Mouse (Mus musculus) urinary bladder, adult 2 months (tissue): ENCODE results near the gene Twnk. TPM values are rescaled to one million over a fixed set of nuclear protein-coding genes. Genes with fewer than 3 reads are reported as not detected.

ENCODE experiments used
- DNase-seq: peaks from one replicate; pipeline ENCODE4 v3.0.0; 2022; ENCODE audit warnings: low spot score
- polyA plus RNA-seq: library from polyadenylated mRNA; depleted of rRNA; stranded (reverse); fragments of >200 nt; gene quantifications from 2 replicates; pipeline ENCODE4 v1.2.3, GENCODE M21; 2012; rRNA removed

Gene Twnk
- polyA plus RNA-seq, result 11.1 and 13.9 TPM in 2 replicates

DNA sequence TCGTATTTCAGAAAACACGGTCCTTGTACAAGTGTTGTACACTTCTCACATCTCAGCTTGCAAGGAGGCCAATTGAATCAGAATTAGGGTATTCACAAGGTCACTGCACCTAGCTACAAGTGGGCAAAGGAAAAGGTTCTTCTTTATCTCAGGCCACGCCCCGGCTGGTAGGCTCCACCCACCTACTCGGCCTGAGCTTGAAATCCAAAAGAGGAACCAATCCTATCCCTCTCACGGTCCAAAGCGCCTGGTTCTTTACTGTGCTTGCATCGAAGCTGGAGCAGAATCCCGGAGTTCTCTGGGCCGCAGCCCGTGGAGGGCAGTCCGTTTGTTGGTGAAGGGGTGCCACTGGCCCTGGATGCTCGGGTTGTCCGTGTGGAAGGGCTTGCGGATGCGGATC is at the start of gene Twnk:
TSS of gene Twnk (plus strand) at position 220 of the 400 bp plus-strand sequence.
- DNase-seq, result no peak

DNA sequence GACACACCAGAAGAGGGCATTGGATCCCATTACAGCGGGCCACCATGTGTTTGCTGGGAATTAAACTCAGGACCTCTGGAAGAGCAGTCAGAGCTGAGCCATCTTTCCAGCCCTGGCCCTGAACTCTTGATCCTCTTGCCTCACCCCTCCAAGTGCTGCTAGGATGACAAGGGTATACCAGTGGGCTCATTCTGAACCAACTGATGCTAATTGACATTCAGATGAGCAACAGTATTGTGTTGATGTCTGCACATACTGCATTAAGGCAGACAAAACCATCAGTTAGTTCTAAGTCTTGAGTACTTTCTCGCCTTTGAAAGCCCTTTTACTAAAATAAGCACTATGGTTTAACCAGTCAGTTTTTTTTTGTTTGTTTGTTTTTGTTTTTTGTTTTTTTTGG is 45.8 kb upstream of the Twnk start:
- no peak for DNase-seq

DNA sequence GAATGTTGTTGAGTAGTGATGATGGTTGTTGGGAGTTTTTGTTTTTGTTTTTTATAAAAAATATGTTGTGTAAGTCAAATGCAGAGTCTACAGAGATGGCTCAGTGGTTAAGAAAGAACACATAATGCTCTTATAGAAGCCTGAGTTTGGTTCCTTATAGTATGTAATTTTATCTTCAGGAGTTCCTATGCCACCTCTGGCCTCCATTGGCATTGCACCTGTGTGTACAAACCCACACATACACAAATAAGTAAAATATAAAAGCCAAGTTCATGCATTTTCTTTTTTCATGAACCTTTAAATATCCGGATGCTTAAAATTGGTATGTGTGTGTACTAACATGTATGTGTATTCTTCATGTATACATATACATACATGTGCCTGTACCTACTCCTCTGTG is 39.5 kb upstream of the Twnk start:
- no peak for DNase-seq

DNA sequence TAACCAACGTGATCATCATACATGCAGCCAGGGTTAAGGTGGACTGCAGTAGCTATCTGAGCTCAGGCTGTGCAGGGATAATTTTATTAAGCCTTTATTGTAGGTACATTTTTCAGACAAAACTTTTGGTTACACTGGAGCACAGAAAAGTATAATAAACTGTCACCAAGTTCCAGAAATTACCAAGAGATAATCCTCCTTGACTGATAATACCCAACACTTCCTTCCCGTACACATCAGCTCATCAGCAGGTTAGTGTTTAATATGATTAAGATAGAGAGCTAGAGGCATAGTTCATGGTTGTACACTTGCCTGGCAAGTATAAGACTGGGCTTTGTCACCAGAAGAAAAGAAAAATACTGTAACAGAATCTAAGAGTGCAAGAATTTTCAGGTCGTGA is 37.1 kb upstream of the Twnk start:
- no peak for DNase-seq

DNA sequence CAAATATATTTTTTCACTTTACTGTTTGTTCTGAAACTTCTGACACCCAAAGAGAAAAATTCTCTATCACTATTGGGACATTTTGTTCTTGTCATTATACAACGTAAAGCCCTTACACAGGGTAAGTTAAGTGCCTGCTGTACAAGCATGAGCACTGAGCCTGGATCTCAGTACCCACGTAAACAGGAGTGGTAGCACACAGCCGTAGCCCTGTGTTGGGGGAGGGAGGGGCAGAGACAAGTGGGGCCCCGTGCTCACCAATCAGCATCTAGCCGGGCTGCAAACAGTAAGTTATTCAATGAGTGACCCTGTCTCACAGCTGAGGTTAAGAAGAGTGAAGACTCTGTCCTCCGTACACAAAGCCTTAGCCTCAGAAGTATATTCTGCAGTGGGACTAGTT is 28.8 kb upstream of the Twnk start:
- DNase-seq, result no peak

DNA sequence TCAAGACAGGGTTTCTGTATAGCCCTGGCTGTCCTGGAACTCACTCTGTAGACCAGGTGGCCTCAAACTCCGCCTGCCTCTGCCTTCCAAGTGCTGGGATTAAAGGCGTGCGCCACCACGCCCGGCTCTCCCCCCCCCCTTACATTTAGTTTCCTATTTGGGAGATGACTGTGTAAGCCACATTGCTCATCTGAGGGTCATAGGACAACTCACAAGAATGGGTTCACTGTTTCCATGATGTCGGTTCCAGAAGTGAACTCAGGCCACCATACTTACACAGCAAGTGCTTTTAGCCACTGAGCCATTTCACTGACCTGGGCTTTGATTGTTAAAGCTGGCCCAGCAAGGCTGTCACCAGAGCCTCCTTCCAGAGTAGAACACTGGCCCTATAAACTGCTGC is 28.3 kb upstream of the Twnk start:
- DNase-seq, result no peak

DNA sequence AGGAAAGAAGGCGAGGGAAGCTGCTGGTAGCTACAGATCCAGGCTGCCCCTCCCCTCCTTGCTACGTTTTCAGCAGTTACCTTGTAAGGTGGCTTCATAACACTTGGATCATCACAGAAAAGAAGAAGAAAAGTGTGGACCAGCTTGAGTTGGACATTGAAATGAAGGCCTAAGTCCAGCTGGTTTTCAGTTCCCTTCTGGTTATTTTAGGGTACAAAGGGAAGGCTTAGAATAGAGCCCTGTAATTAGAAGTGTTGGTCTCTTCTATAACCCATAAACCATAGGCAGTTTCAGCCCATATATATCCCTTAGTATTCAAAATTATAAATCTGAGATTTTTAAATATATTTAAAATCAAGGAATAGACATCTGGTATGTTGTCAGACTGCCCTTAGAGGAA is 24.7 kb upstream of the Twnk start:
- DNase-seq, result no peak

DNA sequence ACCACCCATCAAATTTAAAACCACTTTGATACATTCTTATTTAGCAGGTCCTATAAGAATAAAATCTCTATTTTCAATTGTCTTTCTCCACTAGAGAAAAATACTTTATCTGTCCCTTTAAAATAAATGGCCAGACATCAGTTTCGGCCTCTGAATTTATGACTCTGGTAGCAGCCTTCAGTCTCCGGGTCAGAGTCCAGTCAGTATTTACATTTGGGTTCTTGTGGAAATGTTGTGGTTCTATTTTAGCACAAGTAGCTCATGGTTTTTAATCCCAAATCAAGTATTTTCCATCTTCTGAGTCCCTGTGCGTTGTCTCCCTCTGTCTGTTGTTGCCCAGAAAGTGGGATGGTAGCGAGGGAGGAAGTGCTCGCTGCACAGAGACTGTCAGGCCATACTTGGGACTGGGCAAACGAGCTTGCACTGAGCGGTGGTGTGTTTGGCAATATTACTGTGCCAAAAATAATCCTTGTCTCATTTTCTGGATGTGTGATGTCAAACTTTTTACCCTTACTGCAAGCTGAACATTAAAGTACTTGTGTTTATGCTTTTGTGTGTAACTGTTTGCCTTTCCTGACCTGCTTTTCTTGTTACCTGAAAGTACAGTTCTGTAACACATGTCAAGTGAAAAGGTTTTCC is 22.9 kb upstream of the Twnk start:
- no peak for DNase-seq

DNA sequence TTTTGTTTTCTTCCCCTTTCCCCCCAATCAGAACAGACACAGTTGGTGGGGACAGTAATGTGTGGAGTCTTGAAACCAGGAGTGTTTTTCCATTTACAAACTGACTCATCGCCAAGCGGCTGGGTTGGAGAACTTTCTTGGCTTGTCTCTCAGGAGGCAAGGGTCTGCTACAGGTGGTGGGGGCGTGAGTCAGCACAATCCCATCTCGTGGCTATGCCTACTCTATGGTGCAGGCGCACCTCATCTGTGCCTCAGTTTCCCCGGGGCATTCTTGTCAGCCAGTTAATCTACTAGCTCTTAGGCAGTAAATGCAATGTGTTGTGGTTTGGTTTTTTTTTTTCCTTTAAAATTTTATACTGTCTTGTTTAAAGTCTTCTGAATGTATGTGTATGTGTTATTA is 22.1 kb upstream of the Twnk start:
- DNase-seq, result no peak

DNA sequence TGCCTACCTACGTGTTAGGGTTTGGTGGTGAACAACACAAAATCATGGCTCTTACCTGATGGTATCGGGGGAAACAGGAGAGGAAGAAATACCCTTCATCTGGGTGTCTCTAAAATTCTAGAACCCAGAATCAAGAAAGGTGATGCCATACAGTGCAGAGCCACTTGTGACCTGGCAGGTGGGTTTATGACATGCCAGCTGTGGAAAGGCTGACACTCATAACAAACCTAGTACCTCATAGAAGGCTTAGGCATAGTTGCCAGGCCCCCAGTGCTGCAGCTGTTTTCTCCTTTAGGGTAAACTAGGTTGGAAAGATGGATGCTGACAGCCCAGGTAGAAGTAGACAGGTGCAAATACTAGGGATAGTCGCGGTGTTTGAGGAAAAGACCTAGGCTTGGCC is 21.0 kb upstream of the Twnk start:
- no peak for DNase-seq

DNA sequence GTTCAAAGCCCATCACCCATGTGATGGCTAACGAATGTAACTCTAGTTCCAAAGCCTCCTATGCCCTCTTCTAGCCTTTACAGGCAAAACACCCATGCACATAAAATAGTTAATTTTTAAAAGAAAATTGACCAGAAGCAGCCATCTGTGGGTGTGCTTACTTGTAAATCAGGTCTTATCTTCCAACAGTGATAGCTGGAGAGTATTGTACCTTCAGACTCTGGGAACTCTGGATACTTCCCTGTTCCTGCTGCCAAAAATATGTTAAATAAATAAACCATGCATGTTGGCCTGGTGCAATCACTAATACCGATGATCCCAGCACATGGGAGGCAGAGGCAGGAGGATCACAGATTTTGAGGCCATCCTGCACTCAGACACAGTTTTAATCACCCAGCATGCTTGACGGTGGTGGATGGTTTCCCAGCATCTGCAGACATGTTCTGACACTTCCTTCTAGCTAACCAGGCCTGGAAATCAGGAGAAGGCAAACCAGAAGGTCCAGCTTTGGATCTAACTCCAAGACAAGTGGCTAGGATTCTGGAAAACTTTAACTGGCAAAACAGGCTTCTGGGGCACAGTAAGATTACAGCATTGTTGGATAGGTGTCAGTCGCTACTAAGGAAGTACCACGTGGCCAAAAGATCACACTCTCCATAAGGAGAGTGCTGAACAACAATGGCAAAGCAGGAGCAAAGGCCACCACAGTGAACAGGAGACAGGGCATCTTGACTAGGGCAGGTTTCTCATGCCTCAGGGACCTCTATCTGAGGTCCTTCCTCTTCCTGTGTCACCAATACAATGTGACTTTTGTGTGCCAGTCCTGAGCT is 20.1 kb upstream of the Twnk start:
- no peak for DNase-seq

DNA sequence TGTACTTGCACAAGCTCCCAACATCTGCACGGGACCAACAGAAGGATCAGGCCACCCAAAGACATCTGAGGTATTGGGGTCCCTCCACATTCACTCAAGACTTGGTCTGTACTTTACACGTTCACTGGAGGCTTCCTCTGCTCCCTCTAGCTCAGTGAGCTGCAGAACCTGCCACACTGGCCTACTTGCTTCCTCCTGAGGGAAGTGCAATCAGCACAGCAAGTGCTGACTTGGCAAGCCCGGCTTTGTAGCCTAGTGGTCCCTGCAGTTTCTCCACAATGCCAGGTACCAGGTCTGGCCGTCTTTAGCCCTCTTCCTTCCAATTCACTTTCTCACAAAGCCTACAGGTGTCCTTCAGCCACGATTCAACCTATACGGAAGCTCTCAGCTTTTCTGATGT is 18.5 kb upstream of the Twnk start:
- no peak for DNase-seq

DNA sequence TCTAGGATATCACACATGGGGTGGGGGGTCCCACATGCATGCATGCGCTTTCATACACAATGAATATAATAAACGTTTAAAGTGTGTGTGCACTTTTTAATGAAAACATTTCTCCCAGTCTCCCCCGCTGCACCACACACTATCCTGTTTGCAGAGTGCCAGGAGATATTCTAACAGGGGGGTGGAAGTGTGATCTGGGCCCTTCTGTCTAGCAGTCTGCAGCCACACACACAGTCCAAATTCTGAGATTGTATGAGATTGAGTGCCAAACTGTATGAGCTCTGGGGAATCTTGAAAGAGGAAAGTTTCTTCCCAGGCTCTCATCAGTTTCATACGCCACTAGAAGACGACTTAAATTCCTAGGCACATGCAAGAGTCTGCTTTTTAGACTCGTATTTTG is 17.6 kb upstream of the Twnk start:
- DNase-seq, result no peak

DNA sequence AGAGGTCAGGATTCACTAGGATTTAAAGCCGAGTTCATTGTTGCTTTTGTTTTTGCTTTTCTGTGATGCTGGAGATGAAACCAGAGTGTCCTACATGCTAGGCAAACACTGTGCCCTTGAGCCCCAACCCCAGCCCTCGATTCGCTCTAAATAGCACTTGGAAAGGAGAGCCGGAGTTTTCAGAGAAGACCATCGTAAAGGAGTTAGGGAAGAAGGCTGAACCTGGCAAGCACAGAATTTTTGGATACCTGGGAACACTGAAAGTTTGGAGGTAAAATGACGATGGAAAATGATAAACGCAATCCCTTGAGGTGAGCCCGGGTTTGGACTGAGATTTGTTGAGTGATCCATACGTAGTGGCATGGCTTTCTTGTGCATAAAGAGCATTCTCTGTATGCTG is 17.1 kb upstream of the Twnk start:
- DNase-seq, result no peak

DNA sequence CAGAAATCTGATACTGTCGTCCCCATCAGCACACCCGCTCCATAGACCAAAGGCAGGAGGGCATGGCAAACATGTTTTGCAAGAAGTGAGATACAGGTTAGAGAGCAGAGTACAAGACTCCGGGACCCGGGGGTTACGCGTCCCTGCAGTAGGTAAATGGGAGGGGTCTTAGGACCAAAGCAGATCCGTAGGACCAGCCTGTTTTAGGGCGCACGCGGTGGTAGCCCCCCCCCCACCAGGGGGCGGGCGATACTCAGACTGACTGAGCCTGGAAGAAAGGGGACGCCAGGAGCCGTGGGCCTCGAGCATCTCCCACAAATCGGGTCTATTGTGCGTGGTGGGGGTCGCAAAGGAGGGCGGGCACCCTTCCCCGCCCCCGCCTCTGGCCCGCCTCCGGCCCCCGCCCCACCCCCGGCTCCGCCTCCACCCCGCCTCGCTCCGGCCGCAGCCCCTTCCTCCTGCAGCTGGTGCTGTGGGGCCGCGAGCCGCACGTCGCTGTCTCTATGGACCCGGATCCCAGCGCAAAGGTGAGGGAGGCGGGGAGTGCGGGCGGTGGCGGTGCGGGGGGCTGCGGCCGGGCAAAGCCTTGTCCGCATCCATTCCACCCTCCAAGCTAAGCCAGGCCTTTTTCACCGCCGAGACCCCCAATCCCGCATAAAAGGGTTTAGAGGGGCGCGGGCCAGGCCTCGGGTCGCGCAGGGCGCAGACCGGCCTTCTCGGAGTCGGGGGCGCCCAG is 16.5 kb upstream of the Twnk start, which contains the start of gene Sema4g:
TSS of gene Sema4g (plus strand) at position 271 of the 736 bp plus-strand sequence.
- DNase-seq, result no peak

DNA sequence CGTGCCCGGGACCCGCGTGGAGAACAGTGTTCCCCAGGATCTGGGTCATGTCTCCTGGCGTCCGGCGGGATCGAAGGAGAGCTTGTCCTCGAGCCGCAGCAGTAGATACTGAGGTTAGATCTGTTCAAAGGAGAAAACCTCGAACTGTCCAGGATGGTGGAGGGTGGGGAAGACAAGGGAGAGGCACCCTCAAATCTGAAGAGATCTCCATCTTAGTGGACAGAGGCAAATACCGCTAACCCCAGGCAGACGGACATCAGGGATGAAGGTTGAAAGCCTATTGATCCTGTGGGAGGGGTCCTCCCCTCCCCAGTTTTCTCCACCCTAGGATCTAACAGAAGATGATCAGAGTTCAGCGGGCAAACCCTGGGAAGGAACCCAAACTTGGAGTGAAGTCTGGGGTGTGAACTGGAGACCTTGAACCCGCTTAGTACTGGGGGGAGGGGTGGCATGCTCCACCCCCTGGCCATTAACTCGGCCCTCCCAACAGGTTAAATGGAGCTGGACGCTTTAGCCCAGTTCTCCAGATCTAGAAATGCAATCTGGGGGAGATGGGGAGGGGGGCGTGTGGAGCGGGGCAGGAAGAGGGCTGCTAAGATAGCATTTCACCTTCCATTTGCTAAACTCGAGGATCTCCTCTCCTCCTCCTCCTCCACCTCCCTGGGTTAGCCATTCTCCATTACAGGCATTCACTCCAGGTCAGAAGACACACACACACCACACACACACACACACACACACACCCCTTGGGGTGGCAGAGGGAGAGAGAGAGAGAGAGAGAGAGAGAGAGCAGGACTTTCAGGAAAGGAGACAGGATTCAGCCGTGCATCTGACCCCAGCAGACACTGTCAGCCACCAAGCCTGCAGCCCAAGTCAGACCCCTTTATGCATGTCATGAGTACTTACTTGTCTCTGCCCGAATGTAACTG is 15.6 kb upstream of the Twnk start:
- DNase-seq, result no peak

DNA sequence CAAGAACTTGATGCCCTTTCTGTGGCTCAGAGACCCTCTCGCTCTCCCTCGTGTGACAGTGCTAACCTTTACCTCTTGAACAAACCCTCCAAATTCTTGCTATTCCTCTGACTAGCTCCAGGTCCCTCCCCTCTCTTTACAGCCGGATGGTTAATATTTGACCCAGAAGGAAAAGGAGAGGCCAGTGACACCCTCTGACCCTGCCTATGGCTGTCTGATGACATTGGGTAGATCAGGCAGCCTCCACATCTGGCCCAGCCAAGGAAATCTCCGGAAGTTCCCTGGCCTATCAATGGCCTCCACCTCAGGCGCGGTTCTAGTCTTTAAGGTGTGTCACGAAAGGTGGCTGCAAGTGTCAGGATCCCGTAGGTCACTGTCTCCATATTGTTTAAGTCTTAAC is 14.4 kb upstream of the Twnk start:
- DNase-seq, result no peak

DNA sequence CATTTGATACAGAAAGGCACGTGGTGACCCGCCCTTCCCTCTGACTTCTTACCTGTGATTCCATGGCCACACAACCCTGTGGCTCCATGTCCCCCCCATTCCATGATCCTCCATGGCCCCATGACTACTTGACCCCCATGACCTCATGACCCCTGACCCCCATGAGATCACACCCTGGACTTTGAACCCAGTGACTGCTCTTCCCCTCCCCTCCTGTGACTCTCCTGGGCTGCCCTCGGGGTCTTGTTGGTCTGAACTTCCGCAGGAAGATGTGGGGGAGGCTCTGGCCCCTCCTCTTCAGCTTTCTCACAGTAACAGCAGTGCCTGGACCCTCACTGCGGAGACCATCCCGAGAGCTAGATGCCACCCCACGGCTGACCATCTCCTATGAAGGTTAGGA is 13.2 kb upstream of the Twnk start:
- DNase-seq, result no peak

DNA sequence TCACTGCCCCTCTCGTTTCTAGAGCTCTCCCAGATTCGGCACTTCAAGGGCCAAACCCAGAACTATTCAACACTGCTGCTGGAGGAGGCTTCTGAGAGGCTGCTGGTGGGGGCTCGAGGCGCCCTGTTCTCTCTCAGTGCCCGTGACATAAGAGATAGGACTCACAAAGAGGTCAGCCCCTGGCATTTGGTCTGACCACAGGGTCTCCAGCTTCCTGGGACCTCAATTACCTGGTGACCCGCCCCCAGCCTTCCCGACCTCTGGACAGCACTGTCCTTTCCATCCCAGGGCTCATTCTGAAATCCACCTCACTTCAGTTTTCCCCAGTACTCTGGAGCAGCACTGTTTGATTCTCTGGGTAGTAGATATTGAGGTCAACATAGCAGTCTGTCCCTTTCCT is 12.8 kb upstream of the Twnk start:
- no peak for DNase-seq

DNA sequence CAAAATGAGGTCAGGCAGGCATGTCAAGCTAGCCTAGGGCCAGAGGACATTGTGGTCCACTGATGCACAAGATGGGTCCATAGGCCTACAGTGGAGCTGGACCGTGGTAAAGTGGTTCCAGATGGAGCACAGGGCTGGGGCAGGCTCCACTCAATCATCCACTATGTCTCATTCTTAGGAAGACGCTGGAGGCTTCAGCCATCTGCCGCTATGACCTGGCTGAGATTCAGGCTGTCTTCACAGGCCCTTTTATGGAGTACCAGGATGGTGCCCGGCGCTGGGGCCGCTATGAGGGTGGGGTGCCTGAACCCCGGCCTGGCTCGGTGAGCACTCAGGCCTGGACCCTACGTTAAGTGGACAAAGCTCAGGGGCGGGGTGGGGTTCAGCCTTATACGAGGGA is 7.7 kb upstream of the Twnk start:
- peak; percentile 18 for DNase-seq

DNA sequence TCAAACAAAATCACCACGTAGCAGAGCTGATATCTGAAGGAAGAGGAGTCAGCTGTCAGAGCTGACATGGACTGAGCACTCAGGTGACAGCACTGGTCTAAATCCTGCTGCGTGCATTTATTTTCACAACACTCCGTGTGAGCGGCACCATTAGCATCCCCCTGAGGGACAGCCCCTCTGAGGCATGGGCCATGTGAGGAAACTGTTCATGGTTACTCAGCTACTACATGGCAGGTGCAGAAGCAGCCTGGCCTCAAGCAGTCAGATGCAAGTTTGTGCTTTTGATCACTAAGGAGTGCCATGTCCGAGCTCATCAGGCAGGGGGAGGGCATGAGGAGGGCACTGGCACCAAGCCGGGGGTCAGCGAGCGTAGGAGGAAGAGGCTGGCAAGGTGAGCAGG is 5.8 kb upstream of the Twnk start:
- no peak for DNase-seq

DNA sequence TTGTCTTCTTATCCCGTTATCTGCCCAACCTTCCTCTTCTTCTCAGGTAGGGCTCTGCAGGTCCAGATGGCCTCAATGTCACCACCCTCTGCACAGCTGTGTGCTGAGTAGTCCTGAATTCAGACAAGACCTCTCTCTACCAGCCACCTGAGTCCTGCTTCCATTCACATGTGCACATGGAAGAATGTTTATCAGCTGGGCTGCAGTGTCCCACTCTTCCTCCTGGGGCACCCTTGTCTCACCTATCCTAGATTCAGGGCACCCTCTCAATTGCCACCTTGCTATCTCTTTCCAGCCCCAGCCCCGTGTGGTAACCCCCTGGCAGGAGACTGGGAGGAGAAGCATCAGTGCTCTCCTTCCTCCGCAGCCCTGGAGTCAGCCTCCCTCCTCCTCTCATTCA is 3.2 kb upstream of the Twnk start:
- no peak for DNase-seq
